Mouse (Mus musculus) 3T3-L1 (cell line): Measurements from ENCODE around the gene Spon2.

Source experiments
- DNase-seq: peaks from one replicate; pipeline ENCODE4 v3.0.0-alpha.2; 2015; ENCODE audit warnings: low read depth, low spot score

Spon2 gene

GRCm38 (mm10) chr5:33217663-33218062 lies 592 bp downstream of the Spon2 start:
- DNase-seq, result no peak

GRCm38 (mm10) chr5:33214723-33215122 lies 3.5 kb downstream of the Spon2 start:
- no peak for DNase-seq

- DNase-seq, result no peak
Measured at GRCm38 (mm10) chr5:33211254-33211653, 7.0 kb downstream of the Spon2 start.

- no peak for DNase-seq
Measured at GRCm38 (mm10) chr5:33210515-33210914, 7.7 kb downstream of the Spon2 start.

GRCm38 (mm10) chr5:33208533-33209245 lies 9.6 kb downstream of the Spon2 start:
- DNase-seq, result no peak

GRCm38 (mm10) chr5:33207136-33207535 lies 11.1 kb downstream of the Spon2 start:
- no peak for DNase-seq

- no peak for DNase-seq
Measured at GRCm38 (mm10) chr5:33206328-33206727, 11.9 kb downstream of the Spon2 start.

- DNase-seq, result no peak
Measured at GRCm38 (mm10) chr5:33204284-33204683, 14.0 kb downstream of the Spon2 start.

GRCm38 (mm10) chr5:33203691-33204242 lies 14.5 kb downstream of the Spon2 start:
- peak; percentile 98 for DNase-seq

GRCm38 (mm10) chr5:33203171-33203565 lies 15.1 kb downstream of the Spon2 start:
- no peak for DNase-seq

GRCm38 (mm10) chr5:33202516-33203170 lies 15.6 kb downstream of the Spon2 start:
- DNase-seq, result no peak

GRCm38 (mm10) chr5:33201697-33202096 lies 16.6 kb downstream of the Spon2 start:
- DNase-seq, result no peak

- DNase-seq, result no peak
Measured at GRCm38 (mm10) chr5:33200071-33200470, 18.2 kb downstream of the Spon2 start.

GRCm38 (mm10) chr5:33195246-33195852 lies 22.9 kb downstream of the Spon2 start:
- no peak for DNase-seq

- DNase-seq, result no peak
Measured at GRCm38 (mm10) chr5:33193567-33193966, 24.7 kb downstream of the Spon2 start.
